Mouse (Mus musculus): ENCODE results near the gene Bbof1. TPM values are rescaled to one million over a fixed set of nuclear protein-coding genes. Genes with fewer than 3 reads are reported as not detected.

Gene Bbof1
- 1 to 10 TPM; 1.7 to 1.9 TPM for total RNA-seq (2021)
- long read RNA-seq, experiment 1, partial matches to known transcripts, result 0 of 2 reads
- long read RNA-seq, experiment 1, other reads (novel, unspliced or antisense), result 2 of 2 reads
- long read RNA-seq, experiment 2, partial matches to known transcripts, result 0 of 1 reads
- long read RNA-seq, experiment 2, other reads (novel, unspliced or antisense), result 0 of 1 reads

DNA sequence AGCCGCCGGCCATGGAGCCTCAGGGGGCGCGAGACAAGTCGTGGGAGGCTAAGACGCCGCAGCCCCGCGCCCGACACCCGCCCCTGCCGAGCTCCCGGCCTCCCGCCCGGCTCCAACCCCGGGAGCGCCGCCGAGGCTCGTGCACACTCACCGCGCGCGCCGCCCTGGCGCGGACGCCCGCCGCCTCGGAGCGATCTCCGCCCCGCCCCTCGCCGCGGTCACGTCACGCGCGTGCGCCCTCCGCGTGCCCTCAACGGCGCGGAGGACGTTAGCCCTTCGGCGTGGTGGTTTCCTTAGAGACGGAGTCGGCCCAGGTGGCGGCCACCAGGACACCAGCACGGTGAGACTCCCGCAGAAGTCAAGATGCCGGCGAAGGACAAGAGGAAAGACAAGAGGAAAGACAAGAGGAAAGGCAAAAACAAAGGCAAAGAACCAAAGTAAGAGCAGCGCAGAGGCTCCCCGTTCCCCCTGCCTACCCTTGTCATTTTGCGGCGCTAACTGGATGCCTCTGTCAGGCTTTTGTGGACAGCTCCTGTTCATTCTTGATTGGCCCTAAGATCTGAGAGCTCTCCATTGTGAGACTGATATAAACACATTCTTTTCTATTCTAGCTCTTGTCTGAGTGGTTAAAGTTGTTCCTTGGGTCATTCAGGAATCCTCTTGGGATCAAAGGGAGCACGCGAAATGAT is at the start of gene Bbof1, which contains the start of gene Entpd5:
Gene Bbof1 (plus strand): TSS at position 253 of the 689 bp plus-strand sequence.
Gene Entpd5 (minus strand): TSS at position 211 of the 689 bp plus-strand sequence.
- DNase-seq, result peak; percentile 95 to 96
- intact Hi-C loops (cut with DNase I), result loop anchor here (5.0 kb wide), 1 partner anchor 47 kb away; the partner anchor contains the start of genes Coq6 and Fam161b

DNA sequence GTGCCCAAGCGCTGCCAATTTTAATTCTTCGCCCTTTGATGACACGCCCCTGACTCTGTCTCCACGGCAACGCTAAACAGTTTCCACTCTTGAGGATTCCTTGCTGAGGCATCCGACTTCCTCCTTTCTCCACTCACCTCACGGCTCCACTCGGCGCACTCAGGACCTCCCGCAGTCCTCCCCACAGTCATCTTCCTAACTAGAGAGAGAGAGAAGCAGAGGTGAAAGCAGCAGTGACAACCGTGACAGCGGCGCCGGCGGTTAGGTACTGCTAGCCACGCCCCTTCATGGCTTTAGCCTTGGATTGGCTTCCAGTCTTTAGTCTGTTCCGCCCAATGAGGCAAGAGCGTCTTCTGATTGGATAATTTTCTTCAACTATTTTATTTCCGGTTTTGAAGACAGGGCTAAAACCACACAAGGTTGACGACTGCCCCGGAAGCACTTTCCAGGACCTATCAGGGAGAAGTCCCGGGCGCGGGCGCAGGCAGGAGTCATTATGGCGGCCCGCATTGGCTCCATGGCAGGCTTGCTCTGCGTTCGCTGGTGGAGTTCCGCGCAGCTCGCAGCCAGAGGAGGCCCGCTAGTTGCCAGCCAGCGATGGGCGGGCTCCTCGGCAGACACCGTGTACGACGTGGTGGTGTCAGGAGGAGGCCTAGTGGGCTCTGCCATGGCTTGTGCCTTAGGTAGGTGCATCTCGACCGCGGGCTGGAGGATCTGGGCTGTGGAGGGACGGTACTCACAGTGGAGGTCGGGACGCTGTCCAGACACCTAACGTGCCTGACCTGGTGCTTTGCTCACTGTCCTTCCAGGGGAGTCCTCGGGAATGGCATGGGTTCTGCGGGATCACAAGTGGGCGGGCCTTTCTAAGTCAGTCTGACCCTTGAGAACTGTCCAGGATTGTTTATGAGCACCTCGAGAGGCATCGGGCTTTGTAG is 47.0 kb upstream of the Bbof1 start, which contains the start of the genes Coq6 and Fam161b:
Gene Coq6 (plus strand): TSS at position 103 of the 935 bp plus-strand sequence.
Gene Fam161b (minus strand): TSS at position 279 of the 935 bp plus-strand sequence.
- peak; percentile 91 to 93 for DNase-seq
- intact Hi-C loops (cut with DNase I), result loop anchor here (5.0 kb wide), 2 partner anchors 45 to 90 kb away; partner anchors contain the start of genes Aldh6a1, Bbof1, Entpd5 and Lin52

DNA sequence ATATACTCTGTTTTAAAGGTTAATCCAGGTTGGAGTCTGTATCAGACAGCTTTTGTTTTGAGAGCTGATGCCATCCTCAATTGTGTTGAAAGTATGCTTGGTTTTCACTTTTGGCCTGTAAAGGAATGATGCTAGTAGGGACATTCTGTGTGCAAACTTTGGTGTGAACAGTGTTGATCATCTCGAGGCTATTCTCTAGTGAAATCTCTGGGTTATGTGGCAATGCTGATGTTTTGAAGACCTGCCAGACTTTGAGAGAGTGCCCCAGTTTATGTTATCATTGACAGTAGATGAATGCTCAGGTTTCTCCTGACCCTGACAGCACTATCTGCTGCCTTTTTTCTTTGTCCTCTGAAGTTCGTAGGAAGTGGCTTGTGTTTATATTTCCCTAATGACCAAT is 46.0 kb upstream of the Bbof1 start:
- intact Hi-C loops (cut with DNase I), result loop anchor here (5.0 kb wide), 2 partner anchors 44 to 89 kb away; partner anchors contain the start of genes Aldh6a1, Bbof1, Entpd5 and Lin52

GRCm38 (mm10) chr12:84364291-84364690 is 44.6 kb upstream of the Bbof1 start:
- no peak for DNase-seq
- intact Hi-C loops (cut with DNase I), result loop anchor here (5.0 kb wide), 2 partner anchors 43 to 88 kb away; partner anchors contain the start of genes Aldh6a1, Bbof1, Entpd5 and Lin52

More for the DNA sequence above, 46.0 kb upstream of the Bbof1 start:
- no peak for DNase-seq

- intact Hi-C loops (cut with DNase I), result no loop called here
- DNase-seq, result no peak
These were observed 43.7 kb upstream of the Bbof1 start for GRCm38 (mm10) chr12:84365137-84365536.

DNA sequence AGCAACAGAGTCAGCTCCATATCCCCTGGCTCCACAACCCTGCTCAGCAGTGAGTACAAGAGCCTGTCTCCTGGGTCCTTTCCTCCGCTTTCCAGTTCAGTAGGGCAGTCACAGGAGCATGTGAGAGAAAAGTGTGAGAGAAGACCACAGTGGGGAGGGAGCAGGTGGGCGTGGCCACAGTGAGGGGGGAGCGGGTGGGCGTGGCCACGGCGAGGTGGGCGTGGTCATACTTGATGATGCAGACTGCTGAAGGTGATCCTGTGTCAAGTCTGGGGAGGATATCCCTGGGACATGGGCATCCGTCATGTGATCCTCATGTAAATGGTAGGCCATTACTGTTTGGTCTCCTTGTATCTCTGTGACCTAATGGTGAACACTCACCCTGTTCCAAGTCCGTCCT is 41.9 kb upstream of the Bbof1 start:
- intact Hi-C loops (cut with DNase I), result no loop called here
- no peak for DNase-seq

DNA sequence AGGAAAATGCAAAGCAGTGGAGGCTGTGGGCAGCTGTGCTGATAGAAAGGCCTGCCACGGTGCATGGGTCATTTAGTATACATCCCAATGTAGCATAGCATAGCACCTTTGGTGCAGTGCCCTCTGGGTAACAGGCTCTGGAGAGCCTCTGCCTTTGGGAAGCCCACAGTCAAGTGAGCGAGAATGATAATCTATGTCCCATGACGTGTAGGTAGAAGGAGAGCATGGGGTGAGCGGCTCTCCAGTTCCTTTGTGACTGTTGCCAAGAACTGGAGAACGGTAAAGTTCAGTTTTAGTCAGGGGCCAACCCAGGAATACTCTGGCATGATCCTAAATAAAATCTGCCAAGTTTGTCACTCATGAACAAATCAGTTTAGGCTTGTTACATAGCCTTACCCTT is 37.2 kb upstream of the Bbof1 start:
- intact Hi-C loops (cut with DNase I), result no loop called here
- no peak for DNase-seq

DNA sequence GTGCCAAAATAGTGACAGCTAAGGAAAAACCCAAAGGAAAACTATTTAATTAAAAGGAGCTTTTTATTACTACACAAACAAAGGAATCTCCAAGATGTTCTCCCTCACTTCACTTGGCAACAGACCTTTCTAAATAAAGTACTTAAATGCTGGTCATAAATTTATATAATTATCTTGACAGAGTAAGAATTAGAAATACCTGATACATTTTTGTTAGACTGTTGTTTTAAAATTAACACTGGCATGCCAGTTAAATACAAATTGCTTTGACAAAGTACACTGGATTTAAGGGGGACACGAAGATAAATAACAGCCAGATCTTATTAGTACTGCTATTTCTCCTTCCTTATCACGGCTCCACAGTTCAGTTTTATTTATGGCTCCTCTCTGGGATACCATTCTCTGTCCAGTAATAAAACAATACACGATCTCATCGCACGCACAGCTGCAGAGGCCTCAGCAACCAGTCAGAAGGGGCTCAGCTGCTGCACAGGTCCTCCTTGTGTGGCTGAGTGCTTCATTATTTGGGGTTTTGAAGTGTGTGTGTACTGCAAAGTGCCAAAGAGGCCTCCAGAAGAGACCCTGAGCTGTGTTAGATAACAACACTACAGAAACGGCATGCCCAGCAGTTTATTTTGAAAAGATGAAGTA is 34.9 kb upstream of the Bbof1 start:
- intact Hi-C loops (cut with DNase I), result no loop called here
- DNase-seq, result no peak

DNA sequence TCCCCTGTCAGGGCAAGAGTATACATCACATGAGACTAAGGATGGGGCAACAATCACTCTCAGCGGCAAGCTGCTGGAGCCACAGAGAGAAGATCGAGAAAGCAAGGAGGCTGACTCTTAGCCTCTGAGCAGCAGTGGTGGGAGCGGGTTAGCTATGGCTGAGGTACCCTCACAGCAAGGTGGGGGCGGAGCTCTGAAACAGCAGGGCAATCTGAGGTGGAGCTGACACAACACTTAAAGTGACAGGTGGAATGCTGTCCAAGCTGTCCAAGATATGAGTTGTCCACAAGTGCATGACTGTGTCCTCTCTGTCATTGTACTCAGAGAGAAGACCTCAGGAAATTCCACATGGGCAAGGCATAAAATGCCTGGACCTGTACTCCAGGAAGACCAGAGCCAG is 26.5 kb upstream of the Bbof1 start:
- DNase-seq, result peak in 1 of 2 experiments; percentile 42

GRCm38 (mm10) chr12:84384644-84385081 is 24.2 kb upstream of the Bbof1 start:
- peak; percentile 63 to 76 for DNase-seq

More for the DNA sequence above, 26.5 kb upstream of the Bbof1 start:
- intact Hi-C loops (cut with DNase I), result no loop called here

GRCm38 (mm10) chr12:84385408-84385807 is 23.5 kb upstream of the Bbof1 start:
- DNase-seq, result no peak
- intact Hi-C loops (cut with DNase I), result no loop called here

More at GRCm38 (mm10) chr12:84384644-84385081, 24.2 kb upstream of the Bbof1 start:
- intact Hi-C loops (cut with DNase I), result no loop called here

- intact Hi-C loops (cut with DNase I), result no loop called here
- DNase-seq, result no peak
These were observed 20.8 kb upstream of the Bbof1 start for GRCm38 (mm10) chr12:84388097-84388496.

DNA sequence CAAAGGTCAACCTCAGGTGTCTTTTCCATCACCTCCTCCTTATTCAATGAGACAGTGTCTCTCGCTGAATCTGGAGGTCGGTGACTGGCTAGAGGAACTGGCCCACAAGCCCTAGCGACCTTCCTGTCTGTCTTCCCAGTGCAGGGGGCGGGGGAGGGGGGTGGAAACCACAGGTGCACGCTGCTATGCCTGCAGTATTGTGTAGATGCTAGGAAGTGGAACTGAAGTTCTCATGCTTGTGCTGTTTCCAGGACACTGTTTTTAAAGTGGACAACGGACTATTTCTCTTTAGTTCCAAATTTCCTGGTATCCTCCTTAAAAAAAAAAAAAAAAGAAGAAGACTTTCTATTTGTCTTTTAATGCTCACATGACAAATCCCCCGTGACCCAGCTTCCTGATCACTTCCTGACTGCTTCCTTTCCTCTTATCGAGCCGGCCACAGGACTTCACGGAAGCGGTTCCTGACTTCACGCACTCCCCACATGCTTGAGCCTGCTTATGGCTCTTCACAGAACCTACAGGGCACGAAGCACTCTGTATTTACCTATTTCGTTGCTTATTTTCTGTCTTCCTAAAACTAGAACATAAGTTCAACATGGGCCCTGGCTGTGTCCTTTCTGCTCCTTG is 20.0 kb upstream of the Bbof1 start:
- DNase-seq, result no peak
- intact Hi-C loops (cut with DNase I), result no loop called here

- DNase-seq, result peak in 1 of 2 experiments; percentile 50
- intact Hi-C loops (cut with DNase I), result no loop called here
These were observed 18.5 kb upstream of the Bbof1 start for GRCm38 (mm10) chr12:84390336-84390735.

- intact Hi-C loops (cut with DNase I), result no loop called here
- DNase-seq, result no peak
These were observed 16.2 kb upstream of the Bbof1 start for GRCm38 (mm10) chr12:84392681-84393080.

- no peak for DNase-seq
- intact Hi-C loops (cut with DNase I), result no loop called here
These were observed 15.0 kb upstream of the Bbof1 start for GRCm38 (mm10) chr12:84393847-84394246.

DNA sequence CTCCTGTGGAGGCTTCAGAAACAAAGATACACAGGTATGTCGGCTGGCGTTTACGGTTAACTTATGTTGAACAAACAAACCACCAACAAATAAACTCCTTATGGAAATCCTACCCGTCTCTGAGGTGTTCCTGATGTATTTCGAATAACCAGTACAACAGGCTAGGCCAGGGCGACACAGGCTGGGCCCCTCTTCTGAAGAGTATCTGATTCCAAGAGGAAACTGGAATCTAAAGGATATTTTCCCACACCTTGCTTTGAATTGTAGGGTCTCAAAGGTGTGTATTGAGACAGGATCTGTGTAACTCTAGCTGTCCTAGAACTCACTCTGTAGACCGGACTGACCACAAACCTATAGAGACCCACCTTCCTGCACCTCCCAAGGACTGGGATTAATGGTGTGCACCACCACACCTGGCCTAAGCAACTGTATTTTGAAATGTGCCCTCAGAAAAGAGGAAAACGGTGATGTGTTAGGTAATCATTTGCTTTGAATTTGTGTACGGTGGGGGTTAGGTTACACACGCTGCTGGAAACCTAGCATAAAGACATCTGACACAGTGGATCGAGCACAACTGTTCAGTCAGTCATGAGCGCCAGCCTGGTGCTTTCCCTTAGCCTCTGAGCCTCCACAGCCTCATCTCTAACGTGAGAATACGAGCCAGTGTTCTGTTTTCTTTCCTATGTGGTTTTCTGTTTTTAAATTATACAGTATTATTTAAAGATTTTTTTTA is 11.8 kb upstream of the Bbof1 start:
- intact Hi-C loops (cut with DNase I), result no loop called here
- DNase-seq, result no peak

DNA sequence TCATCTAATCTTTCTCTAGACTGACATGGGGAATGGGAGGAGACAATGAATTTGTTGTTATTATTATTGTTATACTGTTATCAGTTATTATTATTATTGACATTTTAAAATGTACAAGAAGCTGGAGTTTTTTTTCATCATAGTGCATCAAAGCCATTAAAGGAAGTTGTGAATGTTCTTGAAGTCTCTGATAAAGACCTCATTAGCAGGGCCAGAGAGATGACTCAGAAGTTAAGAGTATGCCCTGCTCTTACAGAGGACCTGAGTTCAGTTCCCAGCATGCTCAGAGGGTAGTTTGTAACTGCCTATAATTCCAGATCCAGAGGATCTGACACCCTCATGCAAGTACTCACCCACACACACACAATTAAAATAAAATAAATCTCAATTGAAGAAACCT is 11.2 kb upstream of the Bbof1 start:
- DNase-seq, result no peak
- intact Hi-C loops (cut with DNase I), result no loop called here

GRCm38 (mm10) chr12:84398629-84399028 is 10.2 kb upstream of the Bbof1 start:
- intact Hi-C loops (cut with DNase I), result no loop called here
- no peak for DNase-seq
